Mouse (Mus musculus): ENCODE measurements around the gene Ska2.
A peak's percentile ranks its signal among the peaks of the same experiment; 100 is the strongest.

Ska2 gene

GRCm38 (mm10) chr11:87108755-87109518, at the start of gene Ska2:
Gene Ska2, plus strand, starts transcription at chr11:87109234.
- peak; percentile 96 for DNase-seq (ENCODE audit: extremely low spot score, low spot score)

GRCm38 (mm10) chr11:87060410-87060809, 48.6 kb upstream of the Ska2 start:
- DNase-seq (ENCODE audit: extremely low spot score, low spot score) = no peak

- DNase-seq (ENCODE audit: extremely low spot score, low spot score) = no peak
Observed at GRCm38 (mm10) chr11:87062087-87062486, 46.9 kb upstream of the Ska2 start.

GRCm38 (mm10) chr11:87073343-87073865, 35.6 kb upstream of the Ska2 start:
- DNase-seq (ENCODE audit: extremely low spot score, low spot score) = peak; percentile 70

- DNase-seq (ENCODE audit: extremely low spot score, low spot score) = peak; percentile 91
Observed at GRCm38 (mm10) chr11:87073866-87074440, 35.1 kb upstream of the Ska2 start, which contains the start of gene Gdpd1. Gene Gdpd1, minus strand, starts transcription at chr11:87074062.

- DNase-seq (ENCODE audit: extremely low spot score, low spot score) = no peak
Observed at GRCm38 (mm10) chr11:87083712-87084111, 25.3 kb upstream of the Ska2 start.

GRCm38 (mm10) chr11:87085461-87085860, 23.6 kb upstream of the Ska2 start:
- no peak for DNase-seq (ENCODE audit: extremely low spot score, low spot score)

- DNase-seq (ENCODE audit: extremely low spot score, low spot score) = peak; percentile 73
Observed at GRCm38 (mm10) chr11:87086290-87086984, 22.6 kb upstream of the Ska2 start, which contains the start of gene Smg8. Gene Smg8, minus strand, starts transcription at chr11:87086774.

GRCm38 (mm10) chr11:87087142-87087541, 21.9 kb upstream of the Ska2 start:
- DNase-seq (ENCODE audit: extremely low spot score, low spot score) = no peak

- no peak for DNase-seq (ENCODE audit: extremely low spot score, low spot score)
Observed at GRCm38 (mm10) chr11:87108409-87108754, 652 bp upstream of the Ska2 start, which contains the start of gene Prr11. Gene Prr11, minus strand, starts transcription at chr11:87108708.

GRCm38 (mm10) chr11:87109519-87110171, 611 bp downstream of the Ska2 start:
- DNase-seq (ENCODE audit: extremely low spot score, low spot score) = peak; percentile 71

GRCm38 (mm10) chr11:87110172-87110909, 1.3 kb downstream of the Ska2 start:
- no peak for DNase-seq (ENCODE audit: extremely low spot score, low spot score)

GRCm38 (mm10) chr11:87121864-87122263, 12.8 kb downstream of the Ska2 start:
- DNase-seq (ENCODE audit: extremely low spot score, low spot score) = no peak

GRCm38 (mm10) chr11:87125562-87125961, 16.5 kb downstream of the Ska2 start:
- no peak for DNase-seq (ENCODE audit: extremely low spot score, low spot score)

GRCm38 (mm10) chr11:87126281-87126823, 17.3 kb downstream of the Ska2 start:
- no peak for DNase-seq (ENCODE audit: extremely low spot score, low spot score)

GRCm38 (mm10) chr11:87126824-87127816, 18.1 kb downstream of the Ska2 start, which contains the start of gene Trim37:
Gene Trim37, plus strand, starts transcription at chr11:87127077.
- DNase-seq (ENCODE audit: extremely low spot score, low spot score) = peak; percentile 92

- no peak for DNase-seq (ENCODE audit: extremely low spot score, low spot score)
Observed at GRCm38 (mm10) chr11:87136233-87136632, 27.2 kb downstream of the Ska2 start.

GRCm38 (mm10) chr11:87158012-87158411, 49.0 kb downstream of the Ska2 start:
- DNase-seq (ENCODE audit: extremely low spot score, low spot score) = no peak

- no peak for DNase-seq (ENCODE audit: extremely low spot score, low spot score)
Observed at GRCm38 (mm10) chr11:87162687-87163086, 53.7 kb downstream of the Ska2 start.
